Comparison of ENCODE assay signal across 9 mouse cellular contexts in genomic region chr8:11006276-11006630, GRCm38 (mm10). TPM values are rescaled to one million over a fixed set of nuclear protein-coding genes. Genes with fewer than 3 reads are reported as not detected.
DNase-seq lines count a peak whose midpoint lies in the region; ATAC-seq and TF ChIP-seq lines count a peak whose summit lies in the region.
"Had no signal": no experiment of that assay in that cellular context is flagged by ENCODE, and none has a peak within 500 bp of the region (broad histone marks: within the 10 kb centered on the region; RNA-seq: fewer than 3 reads in every experiment).

No protein-coding gene starts in this region.

- H3K4me3 ChIP-seq in left cerebral cortex, adult 2 months = peak overlapping the region; percentile 75
- peak overlapping the region; percentile 93 for H3K4me3 ChIP-seq in embryonic facial prominence, embryonic 10.5 days
- peak overlapping the region; percentile 81 for H3K4me3 ChIP-seq in hindbrain, embryonic 13.5 days
- H3K4me3 ChIP-seq in midbrain, embryonic 15.5 days = peak overlapping the region; percentile 76

- H3K9ac ChIP-seq in hindbrain, embryonic 13.5 days = peak overlapping the region; percentile 89
- peak overlapping the region; percentile 79 for H3K9ac ChIP-seq in midbrain, embryonic 15.5 days

- peak; percentile 18 to 23 for DNase-seq in left cerebral cortex, adult 2 months (ENCODE audit: extremely low spot score in 1 of 2, low spot score in 2 of 2)
- DNase-seq in left cerebral cortex, postnatal 36 days (ENCODE audit: low spot score in 2 of 2) = no peak
- no peak for DNase-seq in embryonic facial prominence, embryonic 10.5 days (ENCODE audit: low spot score)
- no peak for DNase-seq in embryo, embryonic 10.5 days (ENCODE audit: low spot score)
- no peak for DNase-seq in right cerebral cortex, postnatal 36 days (ENCODE audit: low spot score in 2 of 2)

- peaks cover 84% of the 10 kb centered on the region for H3K4me1 ChIP-seq in embryonic facial prominence, embryonic 10.5 days
- H3K4me1 ChIP-seq in hindbrain, embryonic 13.5 days (replicated peaks) = peaks cover 78% of the 10 kb centered on the region
- H3K4me1 ChIP-seq in midbrain, embryonic 15.5 days = peaks cover 71% of the 10 kb centered on the region

- 0 out of 2 replicates have a peak, but pooled peaks cover 18% of the 10 kb centered on the region for H3K27me3 ChIP-seq in embryonic facial prominence, embryonic 10.5 days (replicated peaks; ENCODE audit: low read depth, poor library complexity, severe bottlenecking)
- no peaks in the 10 kb centered on the region for H3K27me3 ChIP-seq in hindbrain, embryonic 13.5 days
- H3K27me3 ChIP-seq in midbrain, embryonic 15.5 days (replicated peaks) = no peaks in the 10 kb centered on the region

- intact Hi-C loops in left cerebral cortex, adult 2 months (cut with DNase I) = loop anchor here (2.0 to 5.0 kb wide), 3 partner anchors 179 to 591 kb away; no protein-coding TSS in a partner anchor
- intact Hi-C loops in left cerebral cortex, postnatal 36 days (cut with DNase I) = loop anchor here (5.0 to 10.0 kb wide), 3 partner anchors 141 to 194 kb away; no protein-coding TSS in a partner anchor

- no peak for ATAC-seq in hindbrain, embryonic 13.5 days (ENCODE audit: low FRiP score)
- ATAC-seq in midbrain, embryonic 15.5 days (replicated peaks) = no peak
- ATAC-seq in megakaryocyte progenitor cell, adult 5-6 weeks (replicated peaks; ENCODE audit: poor library complexity) = no peak

- peak overlapping the region; percentile 98 for H3K27ac ChIP-seq in left cerebral cortex, adult 2 months
- H3K27ac ChIP-seq in embryonic facial prominence, embryonic 10.5 days (replicated peaks) = peak overlapping the region; percentile 98
- H3K27ac ChIP-seq in hindbrain, embryonic 13.5 days = peak overlapping the region; percentile 99; the same call in 1 of the 2 replicates
- H3K27ac ChIP-seq in midbrain, embryonic 15.5 days = peak overlapping the region; percentile 100; the same call in 1 of the 2 replicates
- H3K27ac ChIP-seq: macrophage had no signal

- peak overlapping the region; percentile 94 for H3K4me2 ChIP-seq in hindbrain, embryonic 13.5 days
- peak overlapping the region; percentile 87 for H3K4me2 ChIP-seq in midbrain, embryonic 15.5 days

- peaks cover 38% of the 10 kb centered on the region for H3K36me3 ChIP-seq in embryonic facial prominence, embryonic 10.5 days (replicated peaks)
- 0 out of 2 replicates have a peak, but pooled peaks cover 4% of the 10 kb centered on the region for H3K36me3 ChIP-seq in hindbrain, embryonic 13.5 days
- H3K36me3 ChIP-seq in midbrain, embryonic 15.5 days (replicated peaks) = no peaks in the 10 kb centered on the region

- H3K9me3 ChIP-seq in embryonic facial prominence, embryonic 10.5 days = no peaks in the 10 kb centered on the region
- no peaks in the 10 kb centered on the region for H3K9me3 ChIP-seq in hindbrain, embryonic 13.5 days
- no peaks in the 10 kb centered on the region for H3K9me3 ChIP-seq in midbrain, embryonic 15.5 days

- WGBS in embryonic facial prominence, embryonic 10.5 days = 86% methylated on average over 9 of the region's 9 CpGs
- 81% methylated on average over 9 of the region's 9 CpGs for WGBS in hindbrain, embryonic 13.5 days
- 84% methylated on average over 9 of the region's 9 CpGs for WGBS in midbrain, embryonic 15.5 days

- no peak for TF ChIP-seq CTCF in left cerebral cortex, adult 2 months (IDR thresholded peaks at IDR 0.05)

RNA-seq across cellular contexts. Expression of gene Irs2, which starts 2.0 kb away (rescaled TPM):
- 100 to 1,000 TPM in 1 of 2 experiments, 10 to 100 TPM in 1; 67.1 to 111 TPM for total RNA-seq in left cerebral cortex, adult 2 months (2021)
- total RNA-seq in left cerebral cortex, postnatal 36 days (2021) = 10 to 100 TPM; 49.7 to 66.6 TPM
- polyA plus RNA-seq in embryonic facial prominence, embryonic 10.5 days (2016; fragmentation: Nextera tagmentation; extraction: Ambion mirVana) = 7.9 and 8.1 TPM in 2 replicates
- polyA plus RNA-seq in hindbrain, embryonic 13.5 days (2015; fragmentation: Nextera tagmentation; extraction: Ambion mirVana) = 4.5 and 4.6 TPM in 2 replicates
- 6.8 and 6.9 TPM in 2 replicates for polyA plus RNA-seq in midbrain, embryonic 15.5 days (2015; fragmentation: Nextera tagmentation; extraction: Ambion mirVana)
- 4.6 and 6.0 TPM in 2 replicates for total RNA-seq in megakaryocyte progenitor cell, adult 5-6 weeks (2015)
- total RNA-seq in megakaryocyte progenitor cell, adult 5-6 weeks (2017) = 2.7 and 4.9 TPM in 2 replicates

Comparison
In these comparisons a context has a peak if more than half of its experiments do, and no peak if none do; other contexts are left out.
1. DNase-seq: peak in left cerebral cortex, adult 2 months (2 of 2); none in left cerebral cortex, postnatal 36 days (0 of 2), embryonic facial prominence, embryonic 10.5 days (single experiment), embryo, embryonic 10.5 days (single experiment) and right cerebral cortex, postnatal 36 days (0 of 2).
2. RNA of gene Irs2, which starts 2.0 kb away (total RNA-seq): 67.1 to 111 TPM in left cerebral cortex, adult 2 months and 49.7 to 66.6 TPM in left cerebral cortex, postnatal 36 days; 2.7 to 6.0 TPM in megakaryocyte progenitor cell, adult 5-6 weeks; every median in the first group is over 4 times any median in the second.
3. Peak in every context shown above with its lines, with median percentiles within 50 percentile points of each other: H3K27ac ChIP-seq and H3K4me3 ChIP-seq.